Mouse (Mus musculus): ENCODE measurements at regions not wholly inside any gene's neighbourhood (a gene's known extent, or its start where the extent isn't known, plus 50 kb on each side); places are given as distances from the start of the nearest gene placed in this dataset.

DNA sequence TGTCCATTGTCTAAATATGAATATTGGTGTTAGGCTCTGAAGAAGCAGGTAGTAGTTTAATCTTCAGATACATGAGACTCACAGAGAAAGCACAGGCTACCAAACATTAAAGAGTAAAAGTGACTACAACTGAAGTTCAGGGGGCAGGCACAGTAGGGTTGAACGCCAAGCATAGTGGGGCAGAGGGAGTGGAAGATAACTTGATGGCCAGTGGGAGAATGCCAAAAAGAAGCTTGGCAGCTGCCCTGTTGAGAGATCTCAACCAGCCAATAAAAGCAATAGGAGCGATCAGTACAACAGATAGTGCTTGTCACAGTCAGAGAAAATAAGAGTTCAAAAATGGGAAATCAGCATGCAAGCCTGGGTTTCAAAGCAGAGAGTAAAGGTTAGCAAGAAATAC, 125.4 kb upstream of the Cblb start:
- Histone ChIP-seq H3K4me1 (replicated peaks; ENCODE audit: control insufficient read depth, insufficient read depth, low read length) (no peaks in the 10 kb centered on the region), H3K27me3 (ENCODE audit: control insufficient read depth, insufficient read depth, low read length) (no peaks in the 10 kb centered on the region), H3K4me2 (replicated peaks; ENCODE audit: low read depth, low read length) (no peak overlapping the region), H3K27ac (ENCODE audit: low read depth, low read length) (no peak overlapping the region), H3K4me3 (ENCODE audit: low read depth, low read length) (no peak overlapping the region), H3K36me3 (ENCODE audit: control insufficient read depth, insufficient read depth, low read length) (no peaks in the 10 kb centered on the region), H3K9ac (ENCODE audit: low read depth, low read length) (no peak overlapping the region), H3K9me3 (ENCODE audit: control insufficient read depth, low read length) (no peaks in the 10 kb centered on the region)
- 93% methylated on average over 2 of the region's 2 CpGs for WGBS
- no peak for DNase-seq (ENCODE audit: low spot score)
- ATAC-seq (ENCODE audit: low FRiP score): no peak

GRCm38 (mm10) chr16:51906686-51907085, 124.3 kb upstream of the Cblb start:
- H3K36me3 ChIP-seq (ENCODE audit: control insufficient read depth, insufficient read depth, low read length): no peaks in the 10 kb centered on the region
- no peak overlapping the region for H3K4me3 ChIP-seq (ENCODE audit: low read depth, low read length)
- H3K4me2 ChIP-seq (replicated peaks; ENCODE audit: low read depth, low read length): no peak overlapping the region
- H3K27ac ChIP-seq (ENCODE audit: low read depth, low read length): no peak overlapping the region
- 92% methylated on average over 4 of the region's 4 CpGs for WGBS
- no peaks in the 10 kb centered on the region for H3K27me3 ChIP-seq (ENCODE audit: control insufficient read depth, insufficient read depth, low read length)
- DNase-seq (ENCODE audit: low spot score) (no peak), ATAC-seq (ENCODE audit: low FRiP score) (no peak)
- H3K9ac ChIP-seq (ENCODE audit: low read depth, low read length): no peak overlapping the region
- H3K4me1 ChIP-seq (replicated peaks; ENCODE audit: control insufficient read depth, insufficient read depth, low read length): no peaks in the 10 kb centered on the region
- no peaks in the 10 kb centered on the region for H3K9me3 ChIP-seq (ENCODE audit: control insufficient read depth, low read length)

DNA sequence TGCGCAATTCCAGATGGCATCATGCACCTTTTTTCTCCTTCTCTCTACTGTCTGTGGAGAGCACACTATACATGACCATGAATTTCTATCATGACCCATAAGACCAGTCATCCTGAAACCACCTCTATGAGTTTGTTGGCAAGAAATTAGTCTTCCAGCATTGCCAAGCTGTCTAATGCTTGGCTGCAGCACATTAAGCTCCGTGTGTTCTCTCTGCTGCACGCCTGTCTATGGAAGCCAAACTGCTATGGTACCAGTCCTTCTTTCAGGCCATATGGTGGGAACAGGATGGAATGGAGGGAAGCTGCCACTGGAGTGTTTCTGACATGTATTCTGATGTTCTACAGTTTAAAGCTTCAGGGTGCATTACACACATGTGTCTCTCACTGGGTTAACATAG, 121.0 kb upstream of the Cblb start:
- Histone ChIP-seq H3K27me3 (ENCODE audit: control insufficient read depth, insufficient read depth, low read length) (no peaks in the 10 kb centered on the region), H3K36me3 (ENCODE audit: control insufficient read depth, insufficient read depth, low read length) (no peaks in the 10 kb centered on the region), H3K27ac (ENCODE audit: low read depth, low read length) (no peak overlapping the region), H3K4me2 (replicated peaks; ENCODE audit: low read depth, low read length) (no peak overlapping the region), H3K4me3 (ENCODE audit: low read depth, low read length) (no peak overlapping the region), H3K9me3 (ENCODE audit: control insufficient read depth, low read length) (no peaks in the 10 kb centered on the region), H3K4me1 (replicated peaks; ENCODE audit: control insufficient read depth, insufficient read depth, low read length) (no peaks in the 10 kb centered on the region), H3K9ac (ENCODE audit: low read depth, low read length) (no peak overlapping the region)
- DNase-seq (ENCODE audit: low spot score) (no peak), ATAC-seq (ENCODE audit: low FRiP score) (no peak)
- WGBS: 91% methylated on average over 3 of the region's 3 CpGs

- Histone ChIP-seq H3K9ac (ENCODE audit: low read depth, low read length) (no peak overlapping the region), H3K27ac (ENCODE audit: low read depth, low read length) (no peak overlapping the region), H3K4me3 (ENCODE audit: low read depth, low read length) (no peak overlapping the region), H3K9me3 (ENCODE audit: control insufficient read depth, low read length) (no peaks in the 10 kb centered on the region), H3K27me3 (ENCODE audit: control insufficient read depth, insufficient read depth, low read length) (no peaks in the 10 kb centered on the region), H3K4me2 (replicated peaks; ENCODE audit: low read depth, low read length) (no peak overlapping the region), H3K36me3 (ENCODE audit: control insufficient read depth, insufficient read depth, low read length) (no peaks in the 10 kb centered on the region), H3K4me1 (replicated peaks; ENCODE audit: control insufficient read depth, insufficient read depth, low read length) (no peaks in the 10 kb centered on the region)
- DNase-seq (ENCODE audit: low spot score): no peak
- WGBS: 84% methylated on average over 6 of the region's 6 CpGs
- no peak for ATAC-seq (ENCODE audit: low FRiP score)
Observed at GRCm38 (mm10) chr16:51911109-51911765, 119.8 kb upstream of the Cblb start.

- Histone ChIP-seq H3K36me3 (ENCODE audit: control insufficient read depth, insufficient read depth, low read length) (no peaks in the 10 kb centered on the region), H3K9ac (ENCODE audit: low read depth, low read length) (no peak overlapping the region), H3K4me1 (replicated peaks; ENCODE audit: control insufficient read depth, insufficient read depth, low read length) (no peaks in the 10 kb centered on the region), H3K27ac (ENCODE audit: low read depth, low read length) (0 out of 2 replicates have a peak overlapping the region, but pooled peaks have one; percentile 19), H3K9me3 (ENCODE audit: control insufficient read depth, low read length) (no peaks in the 10 kb centered on the region), H3K27me3 (ENCODE audit: control insufficient read depth, insufficient read depth, low read length) (no peaks in the 10 kb centered on the region), H3K4me2 (replicated peaks; ENCODE audit: low read depth, low read length) (no peak overlapping the region), H3K4me3 (ENCODE audit: low read depth, low read length) (no peak overlapping the region)
- DNase-seq (ENCODE audit: low spot score) (peak; percentile 52), ATAC-seq (ENCODE audit: low FRiP score) (peak; percentile 83)
- WGBS: 57% methylated on average over 17 of the region's 17 CpGs
Observed at GRCm38 (mm10) chr16:51915034-51915928, 115.7 kb upstream of the Cblb start.

GRCm38 (mm10) chr16:51915929-51916308, 115.1 kb upstream of the Cblb start:
- ATAC-seq (ENCODE audit: low FRiP score) (0 out of 2 replicates have a peak, but pooled peaks have one; percentile 8), DNase-seq (ENCODE audit: low spot score) (peak; percentile 24)
- Histone ChIP-seq H3K9ac (ENCODE audit: low read depth, low read length) (no peak overlapping the region), H3K4me3 (ENCODE audit: low read depth, low read length) (no peak overlapping the region), H3K27me3 (ENCODE audit: control insufficient read depth, insufficient read depth, low read length) (no peaks in the 10 kb centered on the region), H3K36me3 (ENCODE audit: control insufficient read depth, insufficient read depth, low read length) (no peaks in the 10 kb centered on the region), H3K9me3 (ENCODE audit: control insufficient read depth, low read length) (no peaks in the 10 kb centered on the region), H3K4me1 (replicated peaks; ENCODE audit: control insufficient read depth, insufficient read depth, low read length) (no peaks in the 10 kb centered on the region), H3K4me2 (replicated peaks; ENCODE audit: low read depth, low read length) (no peak overlapping the region), H3K27ac (ENCODE audit: low read depth, low read length) (peak overlapping the region; percentile 19; the same call in 1 of the 2 replicates)
- WGBS: 84% methylated on average over 13 of the region's 13 CpGs

- no peaks in the 10 kb centered on the region for H3K27me3 ChIP-seq (ENCODE audit: control insufficient read depth, insufficient read depth, low read length)
- no peaks in the 10 kb centered on the region for H3K36me3 ChIP-seq (ENCODE audit: control insufficient read depth, insufficient read depth, low read length)
- WGBS: 71% methylated on average over 5 of the region's 5 CpGs
- H3K4me1 ChIP-seq (replicated peaks; ENCODE audit: control insufficient read depth, insufficient read depth, low read length): no peaks in the 10 kb centered on the region
- H3K27ac ChIP-seq (ENCODE audit: low read depth, low read length): peak overlapping the region; percentile 19
- ATAC-seq (ENCODE audit: low FRiP score) (no peak), DNase-seq (ENCODE audit: low spot score) (no peak)
- H3K9ac ChIP-seq (ENCODE audit: low read depth, low read length): no peak overlapping the region
- no peak overlapping the region for H3K4me3 ChIP-seq (ENCODE audit: low read depth, low read length)
- H3K9me3 ChIP-seq (ENCODE audit: control insufficient read depth, low read length): no peaks in the 10 kb centered on the region
- H3K4me2 ChIP-seq (replicated peaks; ENCODE audit: low read depth, low read length): no peak overlapping the region
Observed at GRCm38 (mm10) chr16:51916337-51916736, 114.7 kb upstream of the Cblb start.

- H3K4me1 ChIP-seq (replicated peaks; ENCODE audit: control insufficient read depth, insufficient read depth, low read length): no peaks in the 10 kb centered on the region
- H3K27ac ChIP-seq (ENCODE audit: low read depth, low read length): peak overlapping the region; percentile 19; the same call in 1 of the 2 replicates
- H3K4me2 ChIP-seq (replicated peaks; ENCODE audit: low read depth, low read length): no peak overlapping the region
Observed at GRCm38 (mm10) chr16:51916820-51917219, 114.2 kb upstream of the Cblb start.

More at GRCm38 (mm10) chr16:51916820-51917219, 114.2 kb upstream of the Cblb start:
- no peak overlapping the region for H3K4me3 ChIP-seq (ENCODE audit: low read depth, low read length)
- H3K36me3 ChIP-seq (ENCODE audit: control insufficient read depth, insufficient read depth, low read length): no peaks in the 10 kb centered on the region
- 64% methylated on average over 3 of the region's 3 CpGs for WGBS
- no peaks in the 10 kb centered on the region for H3K27me3 ChIP-seq (ENCODE audit: control insufficient read depth, insufficient read depth, low read length)
- DNase-seq (ENCODE audit: low spot score) (peak; percentile 34), ATAC-seq (ENCODE audit: low FRiP score) (peak; percentile 41; the same call in 1 of the 2 replicates)
- H3K9ac ChIP-seq (ENCODE audit: low read depth, low read length): no peak overlapping the region
- H3K9me3 ChIP-seq (ENCODE audit: control insufficient read depth, low read length): no peaks in the 10 kb centered on the region

All from hindbrain, embryonic 11.5 days (tissue).